Mouse (Mus musculus) left cerebral cortex, adult 2 months (tissue): ENCODE results near the gene Cpne2. TPM values are rescaled to one million over a fixed set of nuclear protein-coding genes. Genes with fewer than 3 reads are reported as not detected.

Experiments used
- DNase-seq, 2 experiments: peaks; one replicate each; pipeline ENCODE4 v3.0.0; 2021 to 2022; ENCODE audit warnings: low spot score in 2 of 2, mixed read lengths in 1 of 2; ENCODE audit errors: extremely low spot score in 1 of 2
- H3K27ac ChIP-seq: fragments of 200-600 bp; 2 replicates; pipeline ENCODE4 v1.8.1; 2022
- H3K4me3 ChIP-seq: fragments of 200-600 bp; 2 replicates; pipeline ENCODE4 v1.8.1; 2022
- CTCF ChIP-seq: fragments of 200-600 bp; IDR thresholded peaks from 2 replicates; pipeline ENCODE4 v1.8.1; 2022; ENCODE audit warnings: antibody characterized with exemption, mild to moderate bottlenecking, moderate library complexity
- intact Hi-C: fragments of 180-260 bp; cut with DNase I; formaldehyde crosslinking; loops from one replicate; pipeline ENCODE4 v1.15.1; 2025
- microRNA-seq, 2 experiments: library from miRNA; unstranded; fragments of <30 nt; microRNA quantifications; one replicate each; pipeline ENCODE4 v1.2.0; 2021
- total RNA-seq, 2 experiments: library from RNA; stranded (reverse); gene quantifications; 2 replicates each; pipeline ENCODE4 v1.2.3; 2021

The Cpne2 gene
- total RNA-seq, 2 experiments from 2014 or later = 19.9 to 26.1 TPM

DNA sequence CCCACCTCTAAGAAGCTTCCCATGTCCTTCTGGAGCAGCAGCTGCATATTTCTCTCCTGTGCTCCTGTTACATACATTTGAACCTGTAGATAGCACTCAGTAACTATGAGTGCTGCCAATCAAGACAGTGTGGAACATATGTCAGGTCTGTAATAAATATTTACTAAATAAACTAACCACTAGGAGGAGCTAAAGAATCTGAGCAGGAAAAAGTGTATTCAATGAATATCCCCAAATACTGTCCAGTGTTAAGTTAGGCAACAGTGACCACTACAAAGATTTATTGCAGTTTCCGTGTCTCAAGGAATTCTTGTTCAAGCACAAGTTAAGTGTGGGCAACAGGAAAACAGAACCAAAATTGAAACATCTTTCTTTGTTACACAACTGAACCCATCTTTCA, 61.4 kb downstream of the Cpne2 start:
- no peak overlapping the region for H3K4me3 ChIP-seq
- peak; percentile 61 for TF ChIP-seq CTCF
- H3K27ac ChIP-seq = no peak overlapping the region
- intact Hi-C loops = no loop called here
- no peak for DNase-seq

DNA sequence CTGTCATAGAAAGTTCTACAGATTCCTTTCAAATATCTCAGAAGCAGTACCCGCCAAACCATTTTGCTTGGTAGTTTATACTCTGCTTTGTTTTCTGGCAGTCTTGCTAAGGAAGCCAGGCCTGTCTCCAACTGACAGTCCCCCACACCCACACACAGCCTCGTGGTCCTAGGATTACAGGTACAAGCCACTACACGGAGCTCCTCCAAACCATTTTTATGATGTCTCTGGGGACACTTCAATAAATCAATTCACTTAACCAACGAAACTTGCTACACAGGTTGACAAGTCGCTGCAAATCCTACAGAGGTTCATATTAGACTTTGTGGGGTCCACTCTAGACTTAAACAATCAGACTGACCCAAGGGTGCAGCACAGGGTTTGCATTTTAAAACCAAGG, 67.7 kb downstream of the Cpne2 start:
- no peak for TF ChIP-seq CTCF
- Histone ChIP-seq H3K27ac (no peak overlapping the region), H3K4me3 (peak overlapping the region; percentile 99)
- intact Hi-C loops = loop anchor here (5.0 kb wide), 1 partner anchor 212 kb away; the partner anchor contains the start of gene Ccl17
- DNase-seq = no peak

- peak overlapping the region; percentile 91 for H3K27ac ChIP-seq
- peak overlapping the region; percentile 99 for H3K4me3 ChIP-seq
- TF ChIP-seq CTCF = no peak
- intact Hi-C loops = loop anchor here (5.0 kb wide), 1 partner anchor 211 kb away; the partner anchor contains the start of gene Ccl17
- DNase-seq = peak in 1 of 2 experiments; percentile 41
These were observed 68.3 kb downstream of the Cpne2 start for GRCm38 (mm10) chr8:94601034-94601606.

GRCm38 (mm10) chr8:94601607-94602385, 69.0 kb downstream of the Cpne2 start, which contains the start of the genes Rspry1 and Fam192a:
Gene Rspry1, plus strand, starts transcription at chr8:94601937.
Gene Fam192a, minus strand, starts transcription at chr8:94601997.
- peak within 1 kb of the TSS; percentile 91 for H3K27ac ChIP-seq
- intact Hi-C loops = loop anchor here (5.0 kb wide), 1 partner anchor 211 kb away; the partner anchor contains the start of gene Ccl17
- H3K4me3 ChIP-seq = peak within 1 kb of the TSS; percentile 99
- TF ChIP-seq CTCF = no peak
- DNase-seq = peak; percentile 100

DNA sequence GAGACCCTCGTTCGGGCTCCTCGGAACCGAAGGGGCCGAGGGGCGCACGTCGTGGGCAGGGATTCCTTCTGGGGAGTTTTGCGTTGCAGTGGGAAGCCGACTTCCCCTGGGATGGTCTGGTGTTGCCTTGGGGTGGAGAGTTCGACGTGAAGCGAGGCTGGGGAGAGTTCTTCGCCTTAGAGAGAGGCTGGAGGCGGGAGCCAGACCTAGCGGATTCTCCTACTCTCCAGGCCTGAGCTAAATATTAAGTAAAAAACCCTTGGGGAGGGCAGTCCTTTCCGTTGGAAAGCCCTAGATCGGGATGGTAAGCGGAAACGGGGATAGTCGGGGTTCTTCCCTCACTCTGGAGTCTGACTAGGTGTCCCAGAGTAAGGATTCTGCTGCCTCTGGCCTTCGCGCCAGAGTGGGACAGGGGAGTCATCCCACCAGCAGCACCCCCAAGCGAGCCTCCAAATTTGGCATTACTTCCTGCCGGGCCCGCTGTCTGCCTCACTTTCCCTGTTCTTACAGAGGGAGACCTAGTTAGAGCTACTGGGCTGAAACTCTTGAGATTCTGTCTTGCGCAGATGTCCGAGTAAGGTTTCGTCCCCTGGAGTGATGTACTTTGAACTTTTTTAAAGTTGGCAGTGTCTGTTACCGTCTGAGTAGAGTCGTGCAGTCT, 69.8 kb downstream of the Cpne2 start:
- Histone ChIP-seq H3K4me3 (peak overlapping the region; percentile 99), H3K27ac (peak overlapping the region; percentile 89)
- DNase-seq = peak in 1 of 2 experiments; percentile 12
- no peak for TF ChIP-seq CTCF
- intact Hi-C loops = loop anchor here (5.0 kb wide), 1 partner anchor 210 kb away; the partner anchor contains the start of gene Ccl17

- TF ChIP-seq CTCF = no peak
- intact Hi-C loops = loop anchor here (5.0 kb wide), 1 partner anchor 208 kb away; the partner anchor contains the start of gene Ccl17
- H3K4me3 ChIP-seq = no peak overlapping the region
- H3K27ac ChIP-seq = no peak overlapping the region
- no peak for DNase-seq
These were observed 71.2 kb downstream of the Cpne2 start for GRCm38 (mm10) chr8:94604030-94604429.

DNA sequence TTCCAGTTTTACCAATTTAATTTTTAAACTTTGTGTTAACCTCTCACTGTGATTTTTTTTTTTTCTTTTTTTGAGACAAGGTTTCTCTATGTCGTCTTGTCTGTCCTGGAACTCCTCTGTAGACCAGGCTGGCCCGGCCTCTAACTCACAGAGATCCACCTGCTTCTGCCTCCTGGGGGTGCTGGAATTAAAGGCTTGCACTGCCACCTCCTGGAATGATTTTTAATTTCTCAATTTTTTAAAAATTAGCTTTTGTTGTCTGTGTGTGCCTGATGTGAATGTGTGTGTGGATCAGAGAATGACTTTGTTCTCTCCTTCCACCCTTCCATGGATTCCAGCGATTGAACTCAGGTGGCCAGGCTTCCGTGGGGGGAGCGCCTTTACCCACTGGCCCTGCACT, 74.3 kb downstream of the Cpne2 start:
- TF ChIP-seq CTCF = no peak; the same call in 1 of the 2 replicates
- H3K27ac ChIP-seq = no peak overlapping the region
- DNase-seq = no peak
- no peak overlapping the region for H3K4me3 ChIP-seq
- intact Hi-C loops = no loop called here

Small RNAs within 50 kb of the gene (microRNA-seq; reads per million reads assigned to microRNA genes)
- 0 reads per million in 2 experiments for gene Mir7072

Other genes with a start within 250 kb of the Cpne2 start
- gene Slc12a3, start 203.8 kb upstream of the Cpne2 start, total RNA-seq = under 1 TPM; 0.29 to 0.68 TPM
- 10 to 100 TPM; 68.3 to 78.2 TPM for gene Herpud1, start 146.6 kb upstream of the Cpne2 start, total RNA-seq
- gene Nlrc5, start 98.6 kb upstream of the Cpne2 start, total RNA-seq = under 1 TPM; 0.51 to 0.59 TPM
- gene Rspry1, start 68.9 kb downstream of the Cpne2 start, total RNA-seq = 10 to 100 TPM; 28.1 to 32.9 TPM
- 10 to 100 TPM; 34.8 to 38.3 TPM for gene Fam192a, start 69.0 kb downstream of the Cpne2 start, total RNA-seq
- gene Arl2bp, start 133.6 kb downstream of the Cpne2 start, total RNA-seq = 100 to 1,000 TPM; 147 TPM
- 10 to 100 TPM; 27.3 to 30.0 TPM for gene Pllp, start 163.3 kb downstream of the Cpne2 start, total RNA-seq
- gene Ccl22, start 212.6 kb downstream of the Cpne2 start, total RNA-seq = under 1 TPM in 1 of 2 experiments, not detected in 1; 0.14 TPM
- 100 to 1,000 TPM; 658 to 661 TPM for gene Cx3cl1, start 239.0 kb downstream of the Cpne2 start, total RNA-seq